8 mouse cellular contexts compared by ENCODE assay signal in the genomic region with DNA sequence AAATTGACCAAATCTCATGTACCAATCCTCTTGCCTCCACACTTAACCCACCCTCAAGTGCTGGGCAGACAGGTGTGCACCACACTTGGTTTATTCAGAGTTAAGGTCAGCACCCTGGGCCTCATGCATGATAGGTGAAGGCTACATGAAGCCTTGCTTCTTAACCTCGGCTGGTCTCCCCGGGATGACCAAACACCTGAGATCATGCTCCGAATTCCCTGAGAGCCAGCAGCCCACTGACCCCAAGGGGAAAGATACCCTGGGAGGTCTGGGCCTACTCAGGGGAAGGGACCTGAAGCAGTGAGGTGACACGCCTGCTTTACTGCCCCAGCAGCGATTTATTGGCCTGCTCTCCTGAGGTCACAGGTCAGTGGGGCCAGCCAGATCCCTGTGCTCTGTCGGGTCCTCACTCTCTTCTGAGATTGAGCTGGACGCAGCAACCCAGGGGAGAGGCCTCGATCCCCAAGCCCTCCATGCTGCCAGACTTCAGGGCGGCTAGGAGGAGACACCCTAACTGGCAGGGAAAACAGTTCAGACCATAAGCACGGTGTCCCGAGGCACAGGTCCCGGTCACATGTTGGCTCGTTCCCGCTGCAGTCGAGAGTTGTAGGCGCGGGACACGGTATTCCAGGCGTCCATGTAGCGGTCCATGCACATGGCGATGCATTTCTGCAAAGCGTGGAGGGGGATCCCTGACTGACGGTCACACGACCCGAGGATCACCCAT. TPM values are rescaled to one million over a fixed set of nuclear protein-coding genes. Genes with fewer than 3 reads are reported as not detected.
DNase-seq lines count a peak whose midpoint lies in the region; ATAC-seq and TF ChIP-seq lines count a peak whose summit lies in the region.

No protein-coding gene starts in this region.

- H3K4me2 ChIP-seq in heart, embryonic 12.5 days = peak overlapping the region; percentile 93
- peak overlapping the region; percentile 91 for H3K4me2 ChIP-seq in forebrain, postnatal 0 days (ENCODE audit: low read depth)

- H3K4me1 ChIP-seq in heart, embryonic 12.5 days (replicated peaks) = peaks cover 32% of the 10 kb centered on the region
- H3K4me1 ChIP-seq in MEL (ENCODE audit: control insufficient read depth in 1 of 2, insufficient read depth in 2 of 2, low read length in 2 of 2) = peaks cover 0 to 8% of the 10 kb centered on the region in 2 experiments; a peak in 2 of 4 replicates
- H3K4me1 ChIP-seq in forebrain, postnatal 0 days (ENCODE audit: insufficient read depth) = peaks cover 6% of the 10 kb centered on the region
- H3K4me1 ChIP-seq in midbrain, embryonic 10.5 days = peaks cover 36% of the 10 kb centered on the region

- H3K4me3 ChIP-seq in heart, embryonic 12.5 days = peak overlapping the region; percentile 97
- H3K4me3 ChIP-seq in MEL (ENCODE audit: control insufficient read depth in 1 of 2, insufficient read depth in 1 of 2, low read depth in 2 of 2, low read length in 2 of 2) = peak overlapping the region; percentile 65 to 90
- peak overlapping the region; percentile 89 for H3K4me3 ChIP-seq in forebrain, postnatal 0 days (ENCODE audit: low read depth, low read length)
- H3K4me3 ChIP-seq in midbrain, embryonic 10.5 days = peak overlapping the region; percentile 95

- ATAC-seq in heart, embryonic 12.5 days (ENCODE audit: insufficient number of reproducible peaks, low FRiP score) = no peak
- no peak for ATAC-seq in forebrain, postnatal 0 days

- no peaks in the 10 kb centered on the region for H3K9me3 ChIP-seq in heart, embryonic 12.5 days (replicated peaks)
- H3K9me3 ChIP-seq in MEL (replicated peaks; ENCODE audit: insufficient read depth, low read length) = no peaks in the 10 kb centered on the region
- no peaks in the 10 kb centered on the region for H3K9me3 ChIP-seq in forebrain, postnatal 0 days (ENCODE audit: low read length)
- H3K9me3 ChIP-seq in midbrain, embryonic 10.5 days (replicated peaks) = no peaks in the 10 kb centered on the region

- intact Hi-C loops in heart, postnatal 25 days (cut with DNase I) = loop anchor here (5.0 kb wide), 1 partner anchor 593 kb away; no protein-coding TSS in a partner anchor

- H3K27me3 ChIP-seq in heart, embryonic 12.5 days (replicated peaks) = 0 out of 2 replicates have a peak, but pooled peaks cover 10% of the 10 kb centered on the region
- no peaks in the 10 kb centered on the region for H3K27me3 ChIP-seq in MEL (ENCODE audit: control insufficient read depth in 1 of 2, insufficient read depth in 2 of 2, low read length in 2 of 2)
- no peaks in the 10 kb centered on the region for H3K27me3 ChIP-seq in forebrain, postnatal 0 days (ENCODE audit: insufficient read depth, low read length)
- no peaks in the 10 kb centered on the region for H3K27me3 ChIP-seq in midbrain, embryonic 10.5 days (ENCODE audit: low read depth, poor library complexity, severe bottlenecking)

- H3K79me2 ChIP-seq in MEL (ENCODE audit: control insufficient read depth, insufficient read depth, low read length, poor library complexity) = peaks cover 17% of the 10 kb centered on the region

- no peak for TF ChIP-seq POLR2A in MEL (IDR thresholded peaks at IDR 0.05; ENCODE audit: control insufficient read depth in 1 of 2, insufficient read depth in 1 of 2, low read depth in 1 of 2, low read length in 2 of 2, poor library complexity in 1 of 2)

- peaks cover 41% of the 10 kb centered on the region for H3K36me3 ChIP-seq in heart, embryonic 12.5 days
- H3K36me3 ChIP-seq in MEL (ENCODE audit: control insufficient read depth in 1 of 2, insufficient read depth in 2 of 2, low read length in 2 of 2) = peaks cover 0 to 5% of the 10 kb centered on the region in 2 experiments; a peak in 2 of 4 replicates
- H3K36me3 ChIP-seq in forebrain, postnatal 0 days (ENCODE audit: insufficient read depth) = peaks cover 33% of the 10 kb centered on the region
- H3K36me3 ChIP-seq in midbrain, embryonic 10.5 days = peaks cover 61% of the 10 kb centered on the region

- 0 out of 2 replicates have a peak overlapping the region, but pooled peaks have one; percentile 75 for H3K27ac ChIP-seq in heart, embryonic 12.5 days (ENCODE audit: poor library complexity, severe bottlenecking)
- peak overlapping the region; percentile 19; the same call in 1 of the 2 replicates for H3K27ac ChIP-seq in MEL (ENCODE audit: control insufficient read depth, low read depth, low read length)
- H3K27ac ChIP-seq in forebrain, postnatal 0 days (ENCODE audit: low read depth, low read length) = peak overlapping the region; percentile 89
- H3K27ac ChIP-seq in midbrain, embryonic 10.5 days (replicated peaks) = peak overlapping the region; percentile 92

- no peak for TF ChIP-seq EP300 in MEL (IDR thresholded peaks at IDR 0.05; ENCODE audit: low read depth in 1 of 2, low read length in 2 of 2)

- peak overlapping the region; percentile 94 for H3K9ac ChIP-seq in heart, embryonic 12.5 days
- peak overlapping the region; percentile 90 for H3K9ac ChIP-seq in MEL (ENCODE audit: control insufficient read depth, low read depth, low read length, poor library complexity, severe bottlenecking)
- peak overlapping the region; percentile 80 for H3K9ac ChIP-seq in forebrain, postnatal 0 days

- TF ChIP-seq CTCF in MEL (IDR thresholded peaks at IDR 0.05 in 2 of 3, conservative IDR thresholded peaks at IDR 0.05 in 1 of 3; ENCODE audit: control insufficient read depth in 1 of 3, insufficient read depth in 1 of 3, low read depth in 2 of 3, low read length in 3 of 3, poor library complexity in 1 of 3, severe bottlenecking in 1 of 3) = no peak
- no peak for TF ChIP-seq CTCF in forebrain, postnatal 0 days (IDR thresholded peaks at IDR 0.05; ENCODE audit: low read depth)

- no peak for TF ChIP-seq RAD21 in MEL (IDR thresholded peaks at IDR 0.05; ENCODE audit: low read depth, low read length)

- 18% methylated on average over 25 of the region's 25 CpGs for WGBS in heart, embryonic 12.5 days
- WGBS in forebrain, postnatal 0 days = 20% methylated on average over 25 of the region's 25 CpGs
- WGBS in midbrain, embryonic 10.5 days = 18% methylated on average over 25 of the region's 25 CpGs

- no peak for DNase-seq in heart, postnatal 25 days (ENCODE audit: low spot score)
- no peak for DNase-seq in MEL (ENCODE audit: low read depth, low spot score)
- DNase-seq in forebrain, postnatal 0 days = no peak
- no peak for DNase-seq in midbrain, embryonic 10.5 days (ENCODE audit: low spot score)
- no peak for DNase-seq in urinary bladder, postnatal 4 days (ENCODE audit: low spot score in 2 of 2)
- no peak for DNase-seq in natural killer cell, adult 2 months (ENCODE audit: low spot score in 2 of 2)
- DNase-seq in left cerebral cortex, adult 8-10 months (ENCODE audit: low spot score in 2 of 2) = no peak

RNA-seq across cellular contexts. Expression of a gene that starts 1.0 kb away (rescaled TPM):
- 285 and 293 TPM in 2 replicates for polyA plus RNA-seq in heart, embryonic 12.5 days (2016; fragmentation: Nextera tagmentation; extraction: Ambion mirVana)
- total RNA-seq in heart, postnatal 25 days (2021) = 100 to 1,000 TPM; 143 to 148 TPM
- 349 and 366 TPM in 2 replicates for total RNA-seq in MEL (2012; rRNA removed)
- polyA plus RNA-seq in MEL (2012; ENCODE audit: insufficient read depth in 1 of 2, insufficient read length in 2 of 2, low read depth in 1 of 2, low replicate concordance in 2 of 2, missing spikeins in 1 of 2) = 100 to 1,000 TPM; 329 to 645 TPM
- total RNA-seq in forebrain, postnatal 0 days (2014; rRNA removed) = 214 and 233 TPM in 2 replicates
- 381 and 448 TPM in 2 replicates for polyA plus RNA-seq in forebrain, postnatal 0 days (2015; fragmentation: Nextera tagmentation; extraction: Ambion mirVana)
- 335 and 382 TPM in 2 replicates for polyA plus RNA-seq in midbrain, embryonic 10.5 days (2016; fragmentation: Nextera tagmentation; extraction: Ambion mirVana)
- total RNA-seq in left cerebral cortex, adult 8-10 months (2022) = 100 to 1,000 TPM; 106 to 147 (median 124) TPM

RNA-seq across cellular contexts. Expression of a gene that starts 18.3 kb away (rescaled TPM):
- polyA plus RNA-seq in heart, embryonic 12.5 days (2016; fragmentation: Nextera tagmentation; extraction: Ambion mirVana) = 34.3 and 35.3 TPM in 2 replicates
- 1 to 10 TPM; 4.6 to 5.6 TPM for total RNA-seq in heart, postnatal 25 days (2021)
- 28.4 and 32.8 TPM in 2 replicates for total RNA-seq in MEL (2012; rRNA removed)
- 10 to 100 TPM in 1 of 2 experiments, not detected in 1; 29.9 TPM for polyA plus RNA-seq in MEL (2012; ENCODE audit: insufficient read depth in 1 of 2, insufficient read length in 2 of 2, low read depth in 1 of 2, low replicate concordance in 2 of 2, missing spikeins in 1 of 2)
- 46.1 and 46.5 TPM in 2 replicates for total RNA-seq in forebrain, postnatal 0 days (2014; rRNA removed)
- 22.1 and 24.5 TPM in 2 replicates for polyA plus RNA-seq in forebrain, postnatal 0 days (2015; fragmentation: Nextera tagmentation; extraction: Ambion mirVana)
- 77.9 and 84.7 TPM in 2 replicates for polyA plus RNA-seq in midbrain, embryonic 10.5 days (2016; fragmentation: Nextera tagmentation; extraction: Ambion mirVana)
- 10 to 100 TPM; 17.6 to 21.2 (median 20.1) TPM for total RNA-seq in left cerebral cortex, adult 8-10 months (2022)

RNA-seq across cellular contexts. Expression of a gene that starts 28.1 kb away (rescaled TPM):
- not detected in 2 replicates for polyA plus RNA-seq in heart, embryonic 12.5 days (2016; fragmentation: Nextera tagmentation; extraction: Ambion mirVana)
- not detected for total RNA-seq in heart, postnatal 25 days (2021)
- total RNA-seq in MEL (2012; rRNA removed) = 0.07 and 0.15 TPM in 2 replicates
- polyA plus RNA-seq in MEL (2012; ENCODE audit: insufficient read depth in 1 of 2, insufficient read length in 2 of 2, low read depth in 1 of 2, low replicate concordance in 2 of 2, missing spikeins in 1 of 2) = under 1 TPM in 1 of 2 experiments, not detected in 1; 0.25 TPM
- total RNA-seq in forebrain, postnatal 0 days (2014; rRNA removed) = 0.08 and 0.33 TPM in 2 replicates
- 0.18 and 0.22 TPM in 2 replicates for polyA plus RNA-seq in forebrain, postnatal 0 days (2015; fragmentation: Nextera tagmentation; extraction: Ambion mirVana)
- polyA plus RNA-seq in midbrain, embryonic 10.5 days (2016; fragmentation: Nextera tagmentation; extraction: Ambion mirVana) = 0.02 and 0.09 TPM in 2 replicates
- total RNA-seq in left cerebral cortex, adult 8-10 months (2022) = under 1 TPM; 0.22 to 0.60 (median 0.39) TPM

RNA-seq across cellular contexts. Expression of a gene that starts 30.1 kb away (rescaled TPM):
- polyA plus RNA-seq in heart, embryonic 12.5 days (2016; fragmentation: Nextera tagmentation; extraction: Ambion mirVana) = 27.8 and 29.9 TPM in 2 replicates
- 10 to 100 TPM in 1 of 2 experiments, 1 to 10 TPM in 1; 8.2 to 14.1 TPM for total RNA-seq in heart, postnatal 25 days (2021)
- 13.3 and 13.4 TPM in 2 replicates for total RNA-seq in MEL (2012; rRNA removed)
- 10 to 100 TPM in 1 of 2 experiments, not detected in 1; 10.1 TPM for polyA plus RNA-seq in MEL (2012; ENCODE audit: insufficient read depth in 1 of 2, insufficient read length in 2 of 2, low read depth in 1 of 2, low replicate concordance in 2 of 2, missing spikeins in 1 of 2)
- 5.0 and 5.8 TPM in 2 replicates for total RNA-seq in forebrain, postnatal 0 days (2014; rRNA removed)
- polyA plus RNA-seq in forebrain, postnatal 0 days (2015; fragmentation: Nextera tagmentation; extraction: Ambion mirVana) = 6.5 and 7.7 TPM in 2 replicates
- 6.1 and 9.2 TPM in 2 replicates for polyA plus RNA-seq in midbrain, embryonic 10.5 days (2016; fragmentation: Nextera tagmentation; extraction: Ambion mirVana)
- total RNA-seq in left cerebral cortex, adult 8-10 months (2022) = 10 to 100 TPM; 13.8 to 24.0 (median 20.6) TPM

RNA-seq across cellular contexts. Expression of a gene that starts 44.7 kb away (rescaled TPM):
- 34.8 and 35.2 TPM in 2 replicates for polyA plus RNA-seq in heart, embryonic 12.5 days (2016; fragmentation: Nextera tagmentation; extraction: Ambion mirVana)
- total RNA-seq in heart, postnatal 25 days (2021) = 10 to 100 TPM; 22.4 to 23.6 TPM
- 38.6 and 52.0 TPM in 2 replicates for total RNA-seq in MEL (2012; rRNA removed)
- 10 to 100 TPM in 1 of 2 experiments, not detected in 1; 65.9 TPM for polyA plus RNA-seq in MEL (2012; ENCODE audit: insufficient read depth in 1 of 2, insufficient read length in 2 of 2, low read depth in 1 of 2, low replicate concordance in 2 of 2, missing spikeins in 1 of 2)
- 79.2 and 90.3 TPM in 2 replicates for total RNA-seq in forebrain, postnatal 0 days (2014; rRNA removed)
- 64.6 and 74.4 TPM in 2 replicates for polyA plus RNA-seq in forebrain, postnatal 0 days (2015; fragmentation: Nextera tagmentation; extraction: Ambion mirVana)
- polyA plus RNA-seq in midbrain, embryonic 10.5 days (2016; fragmentation: Nextera tagmentation; extraction: Ambion mirVana) = 42.8 and 45.6 TPM in 2 replicates
- total RNA-seq in left cerebral cortex, adult 8-10 months (2022) = 10 to 100 TPM; 42.1 to 52.3 (median 46.0) TPM

Comparison
In these comparisons a context has a peak if more than half of its experiments do, and no peak if none do; other contexts are left out.
1. H3K27ac ChIP-seq: peak in every context shown above with its lines; median percentile 92 in midbrain, embryonic 10.5 days; 89 in forebrain, postnatal 0 days; 75 in heart, embryonic 12.5 days; 19 in MEL.